Mouse (Mus musculus): Measurements from ENCODE around the gene Gm17349. TPM values are rescaled to one million over a fixed set of nuclear protein-coding genes. Genes with fewer than 3 reads are reported as not detected.

Gene Gm17349
- total and polyA plus RNA-seq, 3 experiments, result 2.1 TPM; not detected in 2

GRCm38 (mm10) chr15:99662371-99662770 lies 42.9 kb downstream of the Gm17349 start:
- peak; percentile 12; the same call in 1 of the 2 replicates for TF ChIP-seq MYC (IDR thresholded peaks at IDR 0.05; ENCODE audit: low read depth, low read length)
- TF ChIP-seq ETS1 (IDR thresholded peaks at IDR 0.05; ENCODE audit: low read depth, low read length), result no peak
- TF ChIP-seq NELFE (IDR thresholded peaks at IDR 0.05; ENCODE audit: low read depth, low read length), result peak; percentile 15; the same call in 1 of the 2 replicates
- peak; percentile 66; the same call in 1 of the 2 replicates for TF ChIP-seq RCOR1 (IDR thresholded peaks at IDR 0.05; ENCODE audit: low read depth, low read length)
- no peak for TF ChIP-seq MAFK (IDR thresholded peaks at IDR 0.05; ENCODE audit: borderline replicate concordance, low read depth, low read length)
- TF ChIP-seq HCFC1 (IDR thresholded peaks at IDR 0.05; ENCODE audit: low read depth, low read length), result no peak
- TF ChIP-seq USF2 (IDR thresholded peaks at IDR 0.05; ENCODE audit: borderline replicate concordance in 1 of 2, insufficient read depth in 1 of 2, low read depth in 1 of 2, low read length in 2 of 2), result no peak
- TF ChIP-seq POLR2AphosphoS5 (IDR thresholded peaks at IDR 0.05; ENCODE audit: borderline replicate concordance, low read depth, low read length), result no peak
- TF ChIP-seq ZC3H11A (IDR thresholded peaks at IDR 0.05; ENCODE audit: low read depth, low read length), result no peak
- peak; percentile 92 for TF ChIP-seq TAL1 (IDR thresholded peaks at IDR 0.05; ENCODE audit: low read length)
- TF ChIP-seq EP300 (IDR thresholded peaks at IDR 0.05; ENCODE audit: low read depth in 1 of 2, low read length in 2 of 2), result peak; percentile 46 to 77; a peak in 3 of 4 replicates
- peak; percentile 77 for TF ChIP-seq TCF12 (IDR thresholded peaks at IDR 0.05; ENCODE audit: low read depth, low read length)
- peak; percentile 78 for TF ChIP-seq GATA1 (IDR thresholded peaks at IDR 0.05; ENCODE audit: low read depth, low read length)
- TF ChIP-seq ELF1 (IDR thresholded peaks at IDR 0.05; ENCODE audit: low read depth, low read length), result no peak
- no peak for TF ChIP-seq CHD2 (IDR thresholded peaks at IDR 0.05; ENCODE audit: low read length)
- no peak for TF ChIP-seq MAZ (IDR thresholded peaks at IDR 0.05; ENCODE audit: low read depth, low read length)
- no peak for TF ChIP-seq MAX (IDR thresholded peaks at IDR 0.05; ENCODE audit: low read length)
- no peak for TF ChIP-seq POLR2AphosphoS2 (IDR thresholded peaks at IDR 0.05; ENCODE audit: low read length)
- TF ChIP-seq SIN3A (IDR thresholded peaks at IDR 0.05; ENCODE audit: low read length), result 0 out of 2 replicates have a peak, but pooled peaks have one; percentile 24
- DNase-seq (ENCODE audit: low read depth, low spot score), result peak; percentile 78
- Histone ChIP-seq H3K4me3 (ENCODE audit: control insufficient read depth in 1 of 2, insufficient read depth in 1 of 2, low read depth in 2 of 2, low read length in 2 of 2) (no peak overlapping the region), H3K36me3 (ENCODE audit: control insufficient read depth in 1 of 2, insufficient read depth in 2 of 2, low read length in 2 of 2) (peaks cover 0 to 31% of the 10 kb centered on the region in 2 experiments; a peak in 2 of 4 replicates), H3K9me3 (replicated peaks; ENCODE audit: insufficient read depth, low read length) (no peaks in the 10 kb centered on the region), H3K27me3 (ENCODE audit: control insufficient read depth in 1 of 2, insufficient read depth in 2 of 2, low read length in 2 of 2) (peaks cover 0 to 2% of the 10 kb centered on the region in 2 experiments; a peak in 1 of 4 replicates), H3K9ac (ENCODE audit: control insufficient read depth, low read depth, low read length, poor library complexity, severe bottlenecking) (peak overlapping the region; percentile 26), H3K4me1 (ENCODE audit: control insufficient read depth in 1 of 2, insufficient read depth in 2 of 2, low read length in 2 of 2) (peaks cover 13 to 43% of the 10 kb centered on the region in 2 experiments), H3K79me2 (ENCODE audit: control insufficient read depth, insufficient read depth, low read length, poor library complexity) (peaks cover 2% of the 10 kb centered on the region; the same call in 1 of the 2 replicates), H3K27ac (ENCODE audit: control insufficient read depth, low read depth, low read length) (peak overlapping the region; percentile 63)

Measured in MEL (cell line).